Mouse (Mus musculus): ENCODE results near the gene Msh6.

GRCm38 (mm10) chr17:87993338-87993737 lies 18.5 kb downstream of the Msh6 start:
- TF ChIP-seq GATA1 (IDR thresholded peaks at IDR 0.05; ENCODE audit: low read length), result no peak
- TF ChIP-seq TAL1 (IDR thresholded peaks at IDR 0.05; ENCODE audit: low read length), result no peak
